Mouse (Mus musculus): ENCODE data around the gene Arhgap31.

GRCm38 (mm10) chr16:38697611-38698010, 15.5 kb downstream of the Arhgap31 start:
- TF ChIP-seq GATA1 (IDR thresholded peaks at IDR 0.05; ENCODE audit: borderline replicate concordance, low read length) (no peak), FLI1 (IDR thresholded peaks at IDR 0.05; ENCODE audit: low read length) (no peak)

All from megakaryocyte, embryonic 14.5 days (primary cell).